Mouse (Mus musculus): ENCODE data around the gene Sntb2.

DNA sequence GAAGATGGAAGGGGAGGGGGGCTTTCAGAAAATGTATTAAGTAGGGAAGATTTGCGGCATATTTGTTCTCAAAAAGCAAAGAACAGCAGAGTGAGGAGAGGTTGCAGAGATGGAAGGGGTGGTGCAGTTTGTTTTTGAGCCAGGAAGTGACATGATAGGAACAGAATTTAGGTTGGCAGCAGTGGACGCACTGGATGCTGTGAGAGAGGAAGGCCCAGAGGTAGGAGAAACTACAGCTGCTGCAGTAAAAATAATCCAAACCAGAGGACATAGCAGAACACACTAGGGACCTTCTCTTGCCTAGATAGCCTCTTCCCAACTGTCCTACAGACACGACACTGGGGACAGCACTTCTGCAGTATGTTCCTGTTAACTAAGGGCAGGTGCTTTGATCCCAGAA, 9.2 kb downstream of the Sntb2 start:
- TF ChIP-seq ZNF384 (IDR thresholded peaks at IDR 0.05; ENCODE audit: low read depth, low read length) (no peak), NRF1 (IDR thresholded peaks at IDR 0.05; ENCODE audit: low read depth, low read length) (no peak), MYC (IDR thresholded peaks at IDR 0.05; ENCODE audit: low read depth, low read length) (no peak), POLR2A (IDR thresholded peaks at IDR 0.05; ENCODE audit: low read depth, low read length) (no peak), CTCF (conservative IDR thresholded peaks at IDR 0.05 in 1 of 2, IDR thresholded peaks at IDR 0.05 in 1 of 2; ENCODE audit: low read depth in 2 of 2, low read length in 2 of 2) (no peak), SIN3A (IDR thresholded peaks at IDR 0.05; ENCODE audit: low read length) (no peak), ZKSCAN1 (IDR thresholded peaks at IDR 0.05; ENCODE audit: borderline replicate concordance, low read depth, low read length) (no peak), ZC3H11A (IDR thresholded peaks at IDR 0.05; ENCODE audit: low read depth, low read length) (no peak), BHLHE40 (IDR thresholded peaks at IDR 0.05; ENCODE audit: low read depth, low read length) (no peak), JUND (conservative IDR thresholded peaks at IDR 0.05; ENCODE audit: low read depth, low read length) (no peak), E2F4 (IDR thresholded peaks at IDR 0.05; ENCODE audit: insufficient replicate concordance, low read depth, low read length) (no peak), GABPA (IDR thresholded peaks at IDR 0.05; ENCODE audit: insufficient replicate concordance, low read depth, low read length) (no peak)

Data from CH12.LX (cell line).